Comparison of ENCODE assay signal across 10 mouse cellular contexts in genomic region chr7:105256656-105257055, GRCm38 (mm10). TPM values are rescaled to one million over a fixed set of nuclear protein-coding genes. Genes with fewer than 3 reads are reported as not detected.
DNase-seq lines count a peak whose midpoint lies in the region; ATAC-seq and TF ChIP-seq lines count a peak whose summit lies in the region.
"Had no signal": no experiment of that assay in that cellular context is flagged by ENCODE, and none has a peak within 500 bp of the region (broad histone marks: within the 10 kb centered on the region; RNA-seq: fewer than 3 reads in every experiment).

No protein-coding gene starts in this region.

- no peaks in the 10 kb centered on the region for H3K36me3 ChIP-seq in lung, embryonic 14.5 days (ENCODE audit: insufficient read depth)
- H3K36me3 ChIP-seq in intestine, embryonic 15.5 days, result no peaks in the 10 kb centered on the region
- H3K36me3 ChIP-seq: midbrain, embryonic 12.5 days had no signal

- no peaks in the 10 kb centered on the region for H3K27me3 ChIP-seq in lung, embryonic 14.5 days (ENCODE audit: insufficient read depth, low read length)
- H3K27me3 ChIP-seq in intestine, embryonic 15.5 days (replicated peaks), result no peaks in the 10 kb centered on the region
- H3K27me3 ChIP-seq: midbrain, embryonic 12.5 days had no signal

- 59% methylated on average over 5 of the region's 5 CpGs for WGBS in lung, embryonic 14.5 days
- WGBS in intestine, embryonic 15.5 days, result 61% methylated on average over 5 of the region's 5 CpGs

- no peaks in the 10 kb centered on the region for H3K9me3 ChIP-seq in lung, embryonic 14.5 days (ENCODE audit: low read depth, low read length)
- no peaks in the 10 kb centered on the region for H3K9me3 ChIP-seq in intestine, embryonic 15.5 days
- H3K9me3 ChIP-seq: midbrain, embryonic 12.5 days had no signal

- TF ChIP-seq CTCF in lung, embryonic 14.5 days (IDR thresholded peaks at IDR 0.05; ENCODE audit: low read depth), result peak; percentile 33; the same call in 1 of the 2 replicates

- no peaks in the 10 kb centered on the region for H3K4me1 ChIP-seq in lung, embryonic 14.5 days (ENCODE audit: insufficient read depth)
- H3K4me1 ChIP-seq in intestine, embryonic 15.5 days (replicated peaks), result no peaks in the 10 kb centered on the region
- H3K4me1 ChIP-seq: midbrain, embryonic 12.5 days had no signal

- peak; percentile 9 for DNase-seq in embryo, embryonic 10 days (ENCODE audit: low spot score)
- no peak for DNase-seq in embryo, embryonic 9.5 days (ENCODE audit: extremely low spot score)
- peak; percentile 59 for DNase-seq in 3T3-L1 (ENCODE audit: low read depth, low spot score)
- DNase-seq in adrenal gland, postnatal 10 days, result peak; percentile 57
- DNase-seq in lung, embryonic 14.5 days, result peak; percentile 29
- DNase-seq in frontal cortex, adult 2 months (ENCODE audit: extremely low spot score in 1 of 2, low spot score in 1 of 2), result no peak

- no peak overlapping the region for H3K27ac ChIP-seq in lung, embryonic 14.5 days (ENCODE audit: low read depth)
- no peak overlapping the region for H3K27ac ChIP-seq in intestine, embryonic 15.5 days
- H3K27ac ChIP-seq: midbrain, embryonic 12.5 days had no signal

- no peak overlapping the region for H3K4me3 ChIP-seq in lung, embryonic 14.5 days (ENCODE audit: low read depth, low read length)
- H3K4me3 ChIP-seq in intestine, embryonic 15.5 days (replicated peaks), result no peak overlapping the region
- H3K4me3 ChIP-seq: midbrain, embryonic 12.5 days had no signal

- H3K9ac ChIP-seq in lung, embryonic 14.5 days, result no peak overlapping the region
- H3K9ac ChIP-seq in intestine, embryonic 15.5 days, result no peak overlapping the region
- H3K9ac ChIP-seq: midbrain, embryonic 12.5 days had no signal

- no peak for ATAC-seq in lung, embryonic 14.5 days (ENCODE audit: insufficient read depth)
- no peak for ATAC-seq in frontal cortex, adult (ENCODE audit: low TSS enrichment)
- ATAC-seq in intestine, embryonic 15.5 days, result no peak

- no peak overlapping the region for H3K4me2 ChIP-seq in lung, embryonic 14.5 days
- no peak overlapping the region for H3K4me2 ChIP-seq in intestine, embryonic 15.5 days (replicated peaks)
- H3K4me2 ChIP-seq: midbrain, embryonic 12.5 days had no signal

RNA-seq across cellular contexts. Expression of gene Olfr688, which starts 31.2 kb away (rescaled TPM):
- total RNA-seq in adrenal gland, postnatal 10 days (2021), result not detected
- not detected in 2 replicates for polyA plus RNA-seq in lung, embryonic 14.5 days (2014; fragmentation: Nextera tagmentation; extraction: Ambion mirVana)
- not detected in 2 replicates for polyA plus RNA-seq in frontal cortex, adult 2 months (2012; rRNA removed)
- not detected in 2 replicates for polyA plus RNA-seq in intestine, embryonic 15.5 days (2015; fragmentation: Nextera tagmentation; extraction: Ambion mirVana)
- total RNA-seq: heart, postnatal 10 days had no signal
- polyA plus RNA-seq: midbrain, embryonic 12.5 days had no signal

RNA-seq across cellular contexts. Expression of gene Olfr686, which starts 49.4 kb away (rescaled TPM):
- not detected for total RNA-seq in adrenal gland, postnatal 10 days (2021)
- polyA plus RNA-seq in lung, embryonic 14.5 days (2014; fragmentation: Nextera tagmentation; extraction: Ambion mirVana), result not detected in 2 replicates
- polyA plus RNA-seq in frontal cortex, adult 2 months (2012; rRNA removed), result 0.04 TPM in 1 of 2 replicates, not detected in the other
- not detected in 2 replicates for polyA plus RNA-seq in intestine, embryonic 15.5 days (2015; fragmentation: Nextera tagmentation; extraction: Ambion mirVana)
- total RNA-seq: heart, postnatal 10 days had no signal
- polyA plus RNA-seq: midbrain, embryonic 12.5 days had no signal

RNA-seq across cellular contexts. Expression of gene Olfr689, which starts 54.3 kb away (rescaled TPM):
- not detected for total RNA-seq in adrenal gland, postnatal 10 days (2021)
- polyA plus RNA-seq in lung, embryonic 14.5 days (2014; fragmentation: Nextera tagmentation; extraction: Ambion mirVana), result not detected in 2 replicates
- polyA plus RNA-seq in frontal cortex, adult 2 months (2012; rRNA removed), result not detected in 2 replicates
- polyA plus RNA-seq in intestine, embryonic 15.5 days (2015; fragmentation: Nextera tagmentation; extraction: Ambion mirVana), result not detected in 2 replicates
- total RNA-seq: heart, postnatal 10 days had no signal
- polyA plus RNA-seq: midbrain, embryonic 12.5 days had no signal

Comparison
In these comparisons a context has a peak if more than half of its experiments do, and no peak if none do; other contexts are left out.
1. DNase-seq: peak in embryo, embryonic 10 days (single experiment), 3T3-L1 (single experiment), adrenal gland, postnatal 10 days (single experiment) and lung, embryonic 14.5 days (single experiment); none in embryo, embryonic 9.5 days (single experiment) and frontal cortex, adult 2 months (0 of 2).